Mouse (Mus musculus) cerebellum, adult 2 months (tissue): ENCODE results near the gene Rab21.

Experiments
- CTCF ChIP-seq: fragments of 200-500 bp; IDR thresholded peaks from 2 replicates; pipeline ENCODE4 v1.5.1; 2011; ENCODE audit warnings: low read depth, mild to moderate bottlenecking, control low read depth, low read length, moderate library complexity, borderline replicate concordance; ENCODE audit not compliant: insufficient read depth
- POLR2A ChIP-seq: fragments of 200-500 bp; IDR thresholded peaks from 2 replicates; pipeline ENCODE4 v1.6.1; 2011; ENCODE audit warnings: low read length, control low read depth, borderline replicate concordance; ENCODE audit not compliant: insufficient read depth

GRCm38 (mm10) chr10:115256162-115256561, 59.2 kb downstream of the Rab21 start:
- no peak for TF ChIP-seq CTCF
- no peak for TF ChIP-seq POLR2A
